Mouse (Mus musculus) kidney, postnatal 14 days (tissue): ENCODE results near the gene Krt2.
A peak's percentile ranks its signal among the peaks of the same experiment; 100 is the strongest.

ENCODE experiments used
- DNase-seq: peaks from one replicate; pipeline ENCODE4 v3.0.0; 2022; ENCODE audit warnings: mixed read lengths

Krt2 gene

DNA sequence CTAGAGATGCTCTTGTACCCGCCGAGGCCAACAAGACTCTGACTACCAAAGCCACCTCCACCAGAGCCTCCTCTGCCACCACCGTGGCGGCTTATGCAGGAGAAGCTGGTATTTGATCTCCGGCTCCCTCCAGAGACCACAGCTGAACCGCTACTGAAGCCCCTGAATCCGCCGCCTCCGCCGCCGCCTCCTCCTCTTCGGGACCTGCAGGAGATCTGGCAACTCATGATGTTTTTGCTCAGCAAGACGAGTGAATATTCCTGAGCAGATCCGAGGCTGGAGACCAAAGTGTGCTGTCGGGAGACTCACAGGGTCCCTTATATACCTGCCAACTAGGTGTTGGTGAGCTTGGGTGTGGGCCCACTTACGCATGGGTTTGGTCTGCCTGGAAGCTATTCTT is at the start of gene Krt2:
Krt2 (minus strand) TSS at position 295 of the 400 bp plus-strand sequence.
- DNase-seq = no peak

DNA sequence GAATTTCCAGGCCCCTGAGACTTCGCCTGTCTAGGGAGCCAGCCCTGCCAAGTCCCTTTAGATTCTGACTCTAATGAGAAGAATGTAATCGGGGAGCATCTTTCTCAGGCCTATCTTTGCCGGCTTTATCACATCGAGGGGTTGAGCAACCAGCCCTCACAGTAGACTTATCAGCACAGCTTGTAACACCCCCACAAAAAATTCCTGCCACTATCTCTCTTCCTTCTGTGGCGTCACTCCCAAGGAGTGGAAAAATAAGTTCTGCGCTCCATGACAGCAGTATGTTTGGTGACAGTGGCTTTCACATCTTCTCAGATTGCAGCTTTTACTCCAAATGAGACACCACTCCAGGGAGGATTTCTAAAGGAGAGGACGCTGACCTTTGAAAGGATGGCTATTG is 48.8 kb upstream of the Krt2 start:
- no peak for DNase-seq

DNA sequence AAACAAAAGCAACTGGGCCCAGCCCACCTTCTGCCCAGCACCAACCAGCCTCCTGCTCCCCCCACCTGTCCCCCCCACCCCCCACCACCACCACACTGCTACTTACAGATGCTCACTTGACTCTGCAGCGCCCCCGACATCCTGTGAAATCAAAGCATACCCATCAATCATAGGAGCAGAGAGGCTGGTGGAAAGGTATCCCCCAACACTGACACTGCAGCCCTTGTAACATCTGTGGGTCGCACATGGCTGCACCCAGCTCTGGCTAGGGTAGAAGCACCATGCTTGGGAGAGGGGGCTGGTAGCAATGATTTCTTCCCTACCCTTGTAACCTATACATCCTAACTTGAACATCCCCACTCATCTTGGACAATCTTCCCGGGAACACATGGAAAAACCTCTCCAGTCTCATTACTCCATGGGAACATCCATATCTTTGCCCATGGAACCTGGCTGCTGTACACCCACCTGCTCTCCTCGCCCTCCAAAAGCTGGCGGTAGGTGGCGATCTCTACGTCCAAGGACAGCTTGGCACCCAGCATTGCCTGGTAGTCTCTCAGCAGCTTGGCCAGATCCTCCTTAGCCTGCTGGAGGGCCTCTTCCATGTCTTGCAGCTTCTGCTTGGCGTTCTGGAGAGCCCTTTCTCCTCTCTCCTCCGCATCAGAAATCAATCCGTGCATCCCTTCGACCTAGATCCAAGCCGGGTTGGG is 42.6 kb upstream of the Krt2 start:
- DNase-seq = peak; percentile 7

DNA sequence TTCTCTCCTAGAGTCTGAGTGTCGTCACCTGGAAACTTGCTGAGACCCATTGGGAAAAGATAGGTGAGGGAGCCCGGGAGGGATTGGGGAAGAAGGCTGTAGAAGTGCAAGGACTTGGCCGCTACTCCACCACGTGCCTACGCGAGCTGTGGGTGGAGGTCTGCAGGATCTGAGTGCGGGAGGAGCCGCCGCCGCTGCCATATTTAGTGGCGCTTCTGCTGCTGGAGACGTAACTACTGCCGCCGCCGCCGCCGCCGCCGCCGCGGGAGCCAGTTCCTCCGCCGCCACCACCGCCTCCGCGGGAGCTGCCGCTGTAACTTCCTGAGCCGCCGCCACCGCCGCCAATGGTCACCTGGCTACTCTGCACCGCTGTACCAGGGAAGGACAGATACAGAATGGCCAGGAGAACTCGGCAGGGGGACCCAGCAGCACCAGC is 41.8 kb upstream of the Krt2 start:
- DNase-seq = peak; percentile 54

DNA sequence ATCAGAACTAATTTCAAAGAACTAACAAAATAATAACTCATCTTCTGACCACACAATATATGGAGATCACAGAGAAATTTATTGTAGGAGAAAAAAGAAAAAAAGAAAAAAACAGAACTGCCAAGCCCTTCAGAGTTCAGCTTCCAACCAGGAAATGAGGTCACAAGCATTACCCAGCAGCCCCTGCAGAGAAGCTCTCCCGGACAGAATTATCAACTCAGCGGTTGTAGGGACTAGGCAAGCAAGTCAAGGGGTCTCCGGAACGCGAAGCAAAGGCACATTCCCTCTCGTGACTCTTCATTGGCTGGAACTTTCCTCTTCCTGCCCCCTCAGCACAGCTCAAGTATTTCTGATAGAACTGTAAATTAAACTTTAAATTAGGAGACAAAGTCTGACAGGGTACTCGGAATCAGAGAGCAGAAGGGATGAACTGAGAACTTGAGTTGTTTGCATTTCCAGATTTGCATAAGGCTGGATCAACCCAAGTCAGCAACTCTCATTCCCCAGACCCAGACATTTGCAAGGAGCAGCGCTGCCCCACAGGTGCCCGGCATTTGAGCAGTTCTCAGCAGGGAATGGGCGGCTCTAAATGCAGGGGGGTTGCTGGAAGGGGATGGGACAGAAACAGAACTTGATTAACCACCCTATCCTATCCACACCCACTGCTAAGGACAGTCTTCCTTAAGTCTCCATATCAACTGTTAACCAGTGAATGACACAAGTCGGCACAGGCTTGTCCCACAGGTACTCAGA is 40.9 kb upstream of the Krt2 start:
- peak; percentile 4 for DNase-seq

DNA sequence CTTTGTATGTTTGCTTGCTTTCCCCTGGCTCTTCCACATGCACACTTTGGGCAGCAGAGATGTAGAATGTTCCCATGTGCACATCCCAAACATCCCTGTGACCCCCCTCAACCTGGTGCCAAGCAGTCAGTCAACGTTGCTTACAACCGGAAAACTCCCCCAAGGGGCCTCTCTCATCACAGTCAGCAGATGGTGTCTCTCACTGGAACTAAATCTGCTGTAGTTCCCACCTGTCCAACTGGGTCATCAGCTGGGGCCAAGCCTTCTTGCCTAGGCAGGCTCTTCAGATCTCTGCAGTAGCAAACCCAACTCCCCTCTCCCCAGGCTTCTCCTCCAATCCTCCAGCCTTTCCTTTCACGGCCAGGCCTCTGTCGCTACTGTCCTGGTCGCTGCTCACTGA is 38.7 kb upstream of the Krt2 start:
- no peak for DNase-seq

DNA sequence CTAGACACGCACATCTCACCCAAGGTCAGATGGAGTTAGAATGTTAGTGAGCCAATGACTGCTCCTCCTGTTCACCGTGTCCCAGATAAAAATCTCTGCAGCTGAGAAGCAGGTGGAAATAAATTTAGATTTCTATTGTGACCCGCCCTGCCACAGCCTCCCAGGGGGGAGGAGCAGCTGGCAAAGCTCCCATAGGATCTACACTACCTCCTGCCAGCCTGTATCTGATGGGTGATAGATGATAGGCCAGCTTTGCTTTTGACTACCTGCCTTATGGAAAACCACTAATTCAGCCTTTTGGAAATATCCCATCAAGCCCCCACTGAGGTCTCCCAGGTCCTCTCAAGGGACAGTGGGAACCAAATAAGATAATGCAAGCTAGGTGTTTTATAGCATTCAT is 37.8 kb upstream of the Krt2 start:
- DNase-seq = no peak

DNA sequence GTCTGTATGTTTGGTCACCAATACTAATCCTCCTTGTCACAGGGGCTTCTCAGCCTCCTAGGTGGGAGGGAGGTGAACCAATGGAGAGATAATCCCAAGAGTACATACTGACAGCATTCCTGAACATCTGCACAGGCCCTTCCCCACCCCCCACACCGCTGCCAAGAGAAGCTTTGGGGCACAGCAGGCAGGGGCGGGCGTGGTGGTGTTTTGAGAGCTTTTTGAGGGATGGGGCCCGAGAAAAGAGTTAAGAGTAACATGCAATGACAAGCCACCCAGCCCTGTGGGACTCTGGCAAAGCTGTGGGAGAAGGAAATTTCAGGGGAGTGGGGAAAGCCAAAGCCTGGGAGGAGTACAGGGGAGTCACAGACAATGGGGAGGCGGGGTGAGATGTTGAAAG is 36.3 kb upstream of the Krt2 start:
- DNase-seq = no peak

DNA sequence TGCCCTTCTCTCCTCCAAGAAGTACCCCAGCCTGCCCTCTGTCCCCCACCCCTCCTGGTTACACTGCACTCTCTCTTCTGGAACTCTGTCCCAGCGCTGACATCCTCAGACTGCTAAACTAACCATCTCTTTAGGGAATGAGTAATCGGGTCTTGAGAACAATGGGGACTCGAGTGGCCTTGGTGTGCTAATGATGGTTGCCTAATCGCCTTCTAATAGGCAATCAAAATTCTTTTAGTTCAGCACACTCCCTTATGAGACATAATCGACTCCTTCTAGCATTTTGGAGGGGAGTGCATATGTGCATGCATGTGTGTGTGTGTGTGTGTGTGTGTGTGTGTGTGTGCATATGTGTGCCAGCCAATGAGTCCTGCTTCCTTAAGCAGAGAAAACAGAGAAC is 34.6 kb upstream of the Krt2 start:
- DNase-seq = no peak

DNA sequence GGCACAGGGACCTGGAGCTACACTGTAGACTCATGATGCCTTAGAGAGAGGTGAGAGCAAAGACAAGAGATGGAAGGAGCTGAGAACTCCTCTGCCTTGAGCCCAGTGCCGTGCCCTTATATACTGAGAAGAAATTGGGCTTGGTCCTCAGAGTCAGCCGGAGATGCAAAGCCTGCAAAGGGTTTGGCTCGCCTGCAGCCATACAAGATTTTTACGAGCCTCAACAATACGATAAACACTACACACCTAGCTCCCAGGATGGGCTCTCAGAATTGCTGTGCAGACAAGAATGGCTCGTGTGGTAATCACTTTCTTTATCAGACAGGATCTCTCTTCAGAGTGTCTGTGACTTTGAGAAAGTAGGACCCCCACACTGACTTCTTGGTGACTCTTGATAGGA is 32.7 kb upstream of the Krt2 start, which contains the start of gene Krt1:
Krt1 (minus strand) TSS at position 101 of the 400 bp plus-strand sequence.
- DNase-seq = no peak

DNA sequence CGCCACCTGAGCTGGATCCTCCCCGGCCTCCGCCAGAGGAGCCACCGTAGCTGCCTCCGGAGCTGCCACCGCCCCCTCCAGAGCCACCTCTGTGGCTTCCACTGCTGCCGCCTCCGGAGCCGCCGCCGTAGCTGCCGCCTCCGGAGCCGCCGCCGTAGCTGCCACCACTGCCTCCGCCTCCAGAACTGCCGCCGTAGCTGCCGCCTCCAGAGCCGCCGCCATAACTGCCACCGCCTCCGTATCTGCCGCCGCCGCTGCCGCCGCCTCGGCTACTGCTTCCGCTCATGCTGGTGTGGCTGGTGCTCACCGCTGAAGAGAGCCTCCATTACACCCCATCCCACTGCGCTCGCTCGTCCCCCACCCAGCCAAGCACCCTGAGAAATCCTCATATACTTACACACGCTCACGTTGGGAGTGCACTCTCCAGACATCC is 28.0 kb upstream of the Krt2 start:
- peak; percentile 46 for DNase-seq

DNA sequence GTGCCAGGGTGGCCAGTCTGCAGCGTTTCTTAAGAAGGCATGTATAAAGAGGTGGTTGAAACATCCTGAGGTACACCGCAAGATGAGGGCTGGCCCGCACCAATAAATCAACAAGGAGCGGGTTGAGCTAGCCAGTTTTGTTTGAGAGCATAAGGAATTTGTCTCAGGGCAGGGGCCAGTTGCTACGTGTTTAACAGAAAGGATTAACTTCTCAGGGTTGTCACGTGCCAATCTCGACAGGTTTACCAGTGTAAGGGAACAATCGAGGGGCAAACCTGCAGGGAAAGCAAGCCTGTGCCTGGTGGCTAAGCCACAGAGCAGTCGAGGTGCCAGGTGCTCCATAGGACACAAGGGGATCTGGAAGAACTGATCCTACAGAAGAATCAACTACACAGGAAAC is 25.2 kb upstream of the Krt2 start:
- no peak for DNase-seq

DNA sequence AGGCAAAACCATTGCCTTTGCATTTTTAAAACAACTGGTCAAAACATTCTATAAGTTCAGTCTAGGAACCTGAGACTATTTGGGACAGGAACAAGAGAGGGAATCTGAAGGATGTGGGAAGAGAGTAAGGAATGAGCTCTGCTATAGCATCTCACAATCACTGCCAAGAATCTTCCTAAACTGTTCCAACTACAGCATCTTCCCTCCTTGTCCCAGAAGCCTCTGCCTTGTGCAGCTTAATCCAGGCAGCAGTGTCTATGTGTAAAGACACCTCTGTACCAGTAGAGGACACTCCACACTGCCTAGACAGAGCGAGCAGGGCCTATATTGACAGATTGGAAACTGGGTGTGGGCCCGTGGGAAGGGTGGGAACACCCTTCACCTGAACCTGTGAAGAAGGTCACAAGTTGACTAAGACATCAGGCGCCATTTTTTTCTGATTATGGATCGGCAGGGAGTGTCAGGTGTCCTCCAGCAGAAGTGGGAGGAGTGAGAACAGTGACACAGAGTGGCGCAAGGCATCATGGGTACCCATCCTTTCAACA is 16.9 kb upstream of the Krt2 start:
- no peak for DNase-seq

DNA sequence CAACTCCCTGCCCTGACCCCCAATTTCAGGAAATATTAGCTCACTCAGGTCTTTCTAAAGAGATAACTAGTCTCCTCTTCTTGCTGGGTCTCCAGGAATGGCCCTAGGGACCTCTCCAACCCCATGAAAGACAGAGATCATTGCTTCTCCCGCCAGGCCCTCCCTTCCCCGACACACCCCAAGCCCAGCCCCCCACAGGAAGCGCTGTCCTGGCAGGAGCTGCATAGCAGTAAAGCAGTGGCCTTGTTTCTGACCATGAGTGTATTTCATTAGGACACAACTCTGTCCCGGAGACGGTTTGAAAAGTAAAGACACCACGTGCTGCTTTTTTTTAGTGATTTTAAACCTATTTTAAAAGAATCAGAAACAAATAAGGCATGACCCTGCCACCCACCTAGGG is 15.2 kb upstream of the Krt2 start:
- no peak for DNase-seq

DNA sequence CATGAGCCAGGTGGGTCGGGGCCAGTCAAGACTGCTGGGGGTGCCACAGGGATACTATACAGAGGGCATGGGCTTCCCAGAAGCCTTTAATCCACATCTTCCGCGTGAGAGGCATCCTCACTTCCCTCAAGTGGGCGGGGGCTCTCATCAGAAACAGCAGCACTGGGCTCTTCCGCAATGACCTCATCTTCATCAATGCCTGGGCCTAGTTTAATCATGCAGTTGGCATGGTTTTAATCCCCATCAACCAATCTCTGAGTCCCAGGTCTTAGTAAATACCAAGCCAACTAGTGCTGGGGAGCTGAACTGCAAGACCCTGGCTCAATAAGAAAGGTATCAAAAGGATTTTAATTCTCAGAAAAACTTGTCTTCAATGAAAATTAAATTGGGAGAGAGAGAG is 11.5 kb upstream of the Krt2 start:
- no peak for DNase-seq

DNA sequence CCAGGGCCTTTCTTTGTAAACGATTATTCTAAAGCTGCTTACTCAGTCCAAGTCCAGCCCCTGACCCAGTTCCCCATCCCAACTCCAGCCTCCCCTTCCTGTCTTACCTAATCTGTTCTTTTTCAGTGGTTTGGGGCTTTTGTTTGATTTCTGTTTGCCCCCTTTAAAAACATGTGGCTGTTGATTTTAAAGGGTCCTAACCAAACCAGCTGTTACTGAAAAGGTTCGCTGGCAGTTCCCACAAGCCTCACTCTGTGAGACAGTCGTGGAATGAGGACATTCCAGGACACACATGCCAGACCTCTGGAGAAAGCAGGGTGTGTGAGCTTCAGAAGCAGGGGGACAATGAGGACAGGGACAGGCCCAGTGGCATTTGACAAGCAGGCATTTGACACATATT is 3.8 kb upstream of the Krt2 start:
- no peak for DNase-seq

DNA sequence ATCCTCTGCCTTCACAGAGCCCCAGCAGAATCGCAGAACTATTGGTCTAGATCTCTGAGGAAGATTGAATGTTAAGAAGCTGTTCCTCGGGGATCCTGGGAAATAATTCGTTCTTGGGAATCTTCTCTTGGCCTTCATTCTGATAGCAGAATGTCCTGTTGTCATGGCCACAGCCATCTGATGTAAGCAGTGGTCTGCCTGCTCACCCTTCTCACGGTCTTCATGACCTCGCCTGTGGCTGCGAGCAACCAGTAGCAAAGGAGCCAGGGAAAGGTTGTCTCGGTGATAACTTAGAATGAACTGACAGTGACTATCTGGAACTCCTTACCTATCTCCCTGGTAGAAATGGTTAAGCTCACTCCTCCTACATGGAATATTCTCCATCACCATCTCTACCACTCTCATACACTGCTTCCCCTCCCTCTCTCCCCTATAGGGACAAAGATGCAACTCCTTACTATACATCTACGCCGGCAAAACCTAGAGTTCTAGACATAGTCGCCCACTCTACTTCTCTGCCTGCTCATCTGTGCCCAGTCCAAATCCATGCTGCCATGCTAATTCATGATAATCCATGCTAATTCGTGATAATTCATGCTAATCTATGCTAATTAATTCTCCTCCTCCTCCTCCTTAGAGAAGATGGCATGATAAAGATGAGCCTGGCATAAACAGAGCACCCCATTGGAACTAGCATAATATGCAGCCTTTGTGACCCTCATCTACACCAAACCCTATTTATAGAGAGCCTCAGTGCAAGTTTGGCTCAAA is 14.7 kb downstream of the Krt2 start:
- no peak for DNase-seq

DNA sequence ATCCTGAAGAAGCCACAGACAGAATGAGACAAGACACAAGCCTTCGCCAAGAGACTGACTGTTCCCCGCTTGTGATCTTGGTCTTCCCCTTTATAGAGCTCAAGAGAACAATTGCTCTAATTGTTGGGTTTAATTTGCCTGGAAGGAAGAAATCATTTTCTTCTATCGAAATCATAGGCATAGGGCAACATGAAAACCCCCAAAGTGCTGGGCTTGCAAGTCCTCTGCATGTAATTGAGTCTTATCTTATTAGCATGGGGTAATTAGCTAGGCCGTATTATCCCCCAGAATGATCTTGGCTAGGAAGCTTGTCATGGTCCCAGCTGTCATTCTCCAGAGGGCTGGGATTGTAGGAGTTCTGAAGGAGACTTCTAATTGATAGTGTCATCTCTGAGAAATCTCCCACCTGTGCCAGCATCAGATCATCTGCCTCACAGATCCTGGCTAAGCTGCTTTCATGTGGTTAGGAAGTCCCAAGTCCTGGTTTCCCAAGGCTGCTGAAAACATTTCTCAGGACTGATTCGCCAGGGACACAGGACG is 15.6 kb downstream of the Krt2 start, which contains the start of gene Krt73:
Krt73 (minus strand) TSS at position 51 of the 540 bp plus-strand sequence.
- DNase-seq = no peak

DNA sequence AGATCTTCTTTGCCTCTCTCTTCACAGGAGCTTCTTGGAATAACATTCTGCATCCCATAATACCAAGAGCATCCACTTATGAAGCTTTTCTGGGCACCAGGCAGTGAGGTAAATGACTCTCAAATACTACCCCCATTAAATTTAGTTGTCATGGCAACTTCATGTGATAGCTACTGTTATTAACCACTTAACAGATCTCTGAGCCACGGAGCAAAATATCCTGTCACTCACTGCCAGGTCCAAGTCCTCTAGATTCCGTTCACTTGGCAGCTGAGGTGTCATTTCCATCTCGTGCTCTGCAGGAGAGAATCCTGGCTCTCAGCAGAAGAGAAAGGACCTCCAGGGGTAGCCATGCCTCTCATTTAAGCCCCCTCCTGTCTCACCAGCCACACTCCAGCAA is 27.1 kb downstream of the Krt2 start:
- DNase-seq = no peak

DNA sequence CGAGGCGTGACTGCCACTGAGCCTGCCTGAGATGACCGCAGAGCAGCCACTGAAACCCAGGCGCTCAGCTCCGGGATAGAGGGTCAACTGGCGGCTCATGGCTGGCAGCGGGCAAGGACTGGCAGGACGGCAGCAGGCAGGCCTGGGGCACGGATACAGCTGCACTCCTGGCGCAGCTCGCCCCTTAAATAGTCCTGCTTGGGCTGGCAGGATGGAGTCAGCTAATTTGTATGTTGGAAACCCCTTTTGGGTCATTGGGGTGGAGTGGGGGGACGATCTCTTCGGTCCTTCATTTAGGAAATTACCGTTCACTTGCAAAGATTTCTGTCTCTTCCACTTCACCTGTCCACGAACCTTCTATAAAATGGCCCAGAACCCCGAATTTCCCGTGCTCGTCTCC is 31.6 kb downstream of the Krt2 start, which contains the start of gene Krt72:
Krt72 (minus strand) TSS at position 101 of the 400 bp plus-strand sequence.
- DNase-seq = no peak

DNA sequence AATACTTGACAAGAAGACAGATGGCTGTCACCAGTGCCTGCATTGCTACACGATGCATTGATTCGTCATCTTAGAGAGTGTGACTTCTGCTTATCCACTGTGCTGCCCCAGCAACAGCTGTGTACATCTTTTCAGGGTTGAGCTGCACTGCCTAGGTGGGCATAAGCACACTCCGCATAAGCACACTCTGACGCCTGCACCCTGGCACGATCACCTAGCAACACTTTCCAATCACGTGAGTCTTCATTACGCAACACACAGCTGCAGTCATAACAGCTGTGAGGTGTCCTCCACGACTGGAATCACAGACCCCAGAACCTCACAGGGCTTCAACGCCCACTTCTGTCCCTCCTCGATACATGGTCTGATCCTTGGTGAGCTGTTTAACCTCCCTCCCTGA is 44.5 kb downstream of the Krt2 start:
- no peak for DNase-seq

DNA sequence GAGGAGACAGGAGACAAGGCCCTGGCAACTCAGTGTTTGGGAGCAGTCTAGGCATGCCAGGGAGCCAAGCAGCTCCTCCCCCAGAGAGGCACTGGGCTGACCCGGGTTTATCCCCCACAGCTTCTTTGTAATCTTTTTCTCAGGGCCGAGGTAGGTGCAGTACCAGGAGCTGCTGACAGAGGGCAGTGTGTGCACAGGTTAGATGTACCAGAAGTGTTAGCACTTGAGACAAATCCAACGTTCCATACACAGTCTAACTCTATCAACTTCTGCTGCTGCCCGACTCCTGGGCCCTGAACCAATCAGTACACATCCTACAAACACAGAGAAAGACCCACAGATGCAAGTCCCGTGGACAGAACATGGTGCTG is 45.3 kb downstream of the Krt2 start:
- peak; percentile 87 for DNase-seq
